Mouse (Mus musculus) embryonic fibroblast, embryonic 13.5 days (primary cell): ENCODE measurements at regions not wholly inside any gene's neighbourhood (a gene's known extent, or its start where the extent isn't known, plus 50 kb on each side); places are given as distances from the start of the nearest gene placed in this dataset.

Source experiments
- CTCF ChIP-seq: IDR thresholded peaks from 2 replicates; pipeline ENCODE4 v1.5.1; 2011; ENCODE audit warnings: mild to moderate bottlenecking, control low read depth, low read length, moderate library complexity, borderline replicate concordance; ENCODE audit not compliant: insufficient read depth
- POLR2A ChIP-seq: IDR thresholded peaks from 2 replicates; pipeline ENCODE4 v1.6.1; 2011; ENCODE audit warnings: low read depth, mild to moderate bottlenecking, control low read depth, low read length, moderate library complexity

- no peak for TF ChIP-seq CTCF
- no peak for TF ChIP-seq POLR2A
These were observed 70.9 kb downstream of the Otor start for GRCm38 (mm10) chr2:143149189-143149588.
